Mouse (Mus musculus) lung, embryonic 15.5 days (tissue): ENCODE data around the gene Taf3. TPM values are rescaled to one million over a fixed set of nuclear protein-coding genes. Genes with fewer than 3 reads are reported as not detected.
A peak's percentile ranks its signal among the peaks of the same experiment; 100 is the strongest.

Source experiments
- ATAC-seq: fragments of 200-750 bp; cut with Nextera tagmentation; 2 replicates; pipeline ENCODE4 v1.8.0; 2017; ENCODE audit warnings: moderate number of reproducible peaks, borderline replicate concordance; ENCODE audit not compliant: low FRiP score, low TSS enrichment; ENCODE audit errors: extremely low read depth
- H3K27ac ChIP-seq: fragments of 300-500 bp; sonication (generic); 2 replicates; pipeline ENCODE4 v1.5.1; 2015; ENCODE audit warnings: moderate library complexity, mild to moderate bottlenecking, inconsistent platforms
- H3K27me3 ChIP-seq: fragments of 300-500 bp; sonication (generic); 2 replicates; pipeline ENCODE4 v1.6.1; 2015; ENCODE audit warnings: inconsistent platforms
- H3K36me3 ChIP-seq: fragments of 300-500 bp; sonication (generic); 2 replicates; pipeline ENCODE4 v1.6.1; 2015; ENCODE audit warnings: inconsistent platforms
- H3K4me1 ChIP-seq: fragments of 300-500 bp; sonication (generic); 2 replicates; pipeline ENCODE4 v1.6.1; 2015; ENCODE audit warnings: inconsistent platforms
- H3K4me2 ChIP-seq: fragments of 300-500 bp; sonication (generic); 2 replicates; pipeline ENCODE4 v1.6.1; 2015; ENCODE audit warnings: inconsistent platforms, mild to moderate bottlenecking, moderate library complexity
- H3K4me3 ChIP-seq: fragments of 300-500 bp; sonication (generic); 2 replicates; pipeline ENCODE4 v1.5.1; 2015; ENCODE audit warnings: mild to moderate bottlenecking, inconsistent platforms
- H3K9ac ChIP-seq: fragments of 300-500 bp; sonication (generic); 2 replicates; pipeline ENCODE4 v1.6.1; 2015; ENCODE audit warnings: inconsistent platforms
- H3K9me3 ChIP-seq: fragments of 300-500 bp; sonication (generic); 2 replicates; pipeline ENCODE4 v1.6.1; 2016; ENCODE audit warnings: inconsistent platforms
- WGBS: fragments of 180-500 bp; shearing (Covaris S2); methylation state at CpG from one replicate; pipeline ENCODE4 v1.1.7; 2015; 5-methylcytosine and 5-hydroxymethylcytosine counted together
- polyA plus RNA-seq: library from polyadenylated mRNA; unstranded; fragments of >200 nt; fragmentation: Nextera tagmentation; extraction: Ambion mirVana; gene quantifications from 2 replicates; pipeline ENCODE4 v1.2.1, GENCODE M21; 2015

Taf3 gene
- polyA plus RNA-seq, 1 experiment from 2014 or later, result 12.9 TPM

DNA sequence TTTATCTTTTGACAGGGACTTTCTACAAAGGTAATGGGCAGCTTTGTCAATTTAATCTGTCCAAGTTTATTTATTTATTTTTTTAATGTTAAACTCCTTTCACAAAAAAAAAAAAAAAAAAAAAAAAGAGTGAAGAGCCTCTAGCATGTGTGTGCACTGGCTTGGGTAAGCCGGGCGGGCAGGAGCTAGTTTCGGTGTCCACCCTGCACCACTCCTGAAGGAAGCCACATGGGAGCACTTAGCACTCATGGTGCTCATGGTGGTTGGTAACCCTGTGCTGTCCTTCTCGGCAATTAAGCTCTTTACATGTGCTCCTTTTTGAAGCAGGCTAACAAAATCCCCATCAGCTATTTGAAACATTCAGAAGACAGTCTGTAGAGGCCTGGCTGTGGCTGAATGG lies 102.8 kb downstream of the Taf3 start:
- no peak overlapping the region for H3K9ac ChIP-seq
- no peak for ATAC-seq
- H3K4me3 ChIP-seq, result no peak overlapping the region
- no peaks in the 10 kb centered on the region for H3K27me3 ChIP-seq
- no peaks in the 10 kb centered on the region for H3K9me3 ChIP-seq
- no peak overlapping the region for H3K27ac ChIP-seq
- WGBS, result 83% methylated on average over 4 of the region's 4 CpGs
- H3K4me1 ChIP-seq, result no peaks in the 10 kb centered on the region
- no peak overlapping the region for H3K4me2 ChIP-seq
- H3K36me3 ChIP-seq, result no peaks in the 10 kb centered on the region

DNA sequence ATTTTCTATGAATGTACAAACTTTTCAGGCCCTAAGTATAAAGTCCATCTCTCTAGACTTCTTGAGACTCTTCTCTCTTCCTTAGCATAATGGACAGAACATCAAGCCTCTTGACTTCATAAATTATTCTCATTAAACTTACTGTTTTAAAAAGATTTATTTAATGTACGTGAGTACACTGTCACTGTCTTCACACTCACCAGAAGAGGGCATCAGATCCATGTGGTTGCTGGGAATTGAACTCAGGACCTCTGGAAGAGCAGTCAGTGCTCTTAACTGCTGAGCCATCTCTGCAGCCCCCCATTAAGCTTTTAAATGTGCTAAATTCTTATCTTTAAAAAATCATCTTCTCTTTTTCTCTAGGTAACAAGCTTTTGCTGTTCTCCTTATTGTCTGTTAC lies 105.4 kb downstream of the Taf3 start:
- no peaks in the 10 kb centered on the region for H3K36me3 ChIP-seq
- no peak overlapping the region for H3K4me3 ChIP-seq
- H3K4me1 ChIP-seq, result no peaks in the 10 kb centered on the region
- no peak for ATAC-seq
- H3K27ac ChIP-seq, result no peak overlapping the region
- no peaks in the 10 kb centered on the region for H3K9me3 ChIP-seq
- no peaks in the 10 kb centered on the region for H3K27me3 ChIP-seq
- no peak overlapping the region for H3K9ac ChIP-seq
- WGBS, result 75% methylated on average over 1 of the region's 1 CpGs
- no peak overlapping the region for H3K4me2 ChIP-seq

- Histone ChIP-seq H3K27ac (no peak overlapping the region), H3K9ac (no peak overlapping the region), H3K36me3 (no peaks in the 10 kb centered on the region), H3K27me3 (no peaks in the 10 kb centered on the region), H3K9me3 (no peaks in the 10 kb centered on the region), H3K4me3 (no peak overlapping the region), H3K4me2 (no peak overlapping the region), H3K4me1 (no peaks in the 10 kb centered on the region)
- ATAC-seq, result no peak
- WGBS, result 65% methylated on average over 4 of the region's 4 CpGs
These were observed 109.1 kb downstream of the Taf3 start for GRCm38 (mm10) chr2:9939250-9939649.

- Histone ChIP-seq H3K4me2 (no peak overlapping the region), H3K4me1 (no peaks in the 10 kb centered on the region), H3K9me3 (no peaks in the 10 kb centered on the region), H3K27ac (no peak overlapping the region), H3K27me3 (no peaks in the 10 kb centered on the region), H3K4me3 (no peak overlapping the region), H3K9ac (no peak overlapping the region), H3K36me3 (no peaks in the 10 kb centered on the region)
- ATAC-seq, result no peak
- WGBS, result no CpG with 5 or more reads among the region's 1 CpGs
These were observed 112.4 kb downstream of the Taf3 start for GRCm38 (mm10) chr2:9935965-9936364.

DNA sequence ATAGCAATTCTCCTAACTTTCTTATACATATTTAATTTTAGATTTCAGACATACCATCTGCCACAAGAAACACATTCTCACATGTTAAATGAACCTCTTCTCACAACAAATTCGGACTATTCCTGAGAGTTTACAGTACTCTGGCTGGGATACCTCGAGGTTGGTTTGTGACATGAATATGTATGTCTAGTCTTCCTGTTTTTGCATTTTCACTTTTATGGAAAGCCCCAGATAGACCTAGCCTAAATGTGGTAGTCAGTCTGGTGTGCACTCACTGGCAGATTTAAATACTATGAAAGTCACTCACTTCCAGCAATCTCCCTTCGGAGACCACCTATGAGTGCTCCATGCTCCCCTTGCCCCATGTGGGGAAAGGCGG lies 121.5 kb downstream of the Taf3 start:
- Histone ChIP-seq H3K4me1 (0 out of 2 replicates have a peak, but pooled peaks cover 4% of the 10 kb centered on the region), H3K36me3 (no peaks in the 10 kb centered on the region), H3K27ac (no peak overlapping the region), H3K9ac (no peak overlapping the region), H3K4me2 (no peak overlapping the region), H3K9me3 (no peaks in the 10 kb centered on the region), H3K27me3 (no peaks in the 10 kb centered on the region), H3K4me3 (no peak overlapping the region)
- no peak for ATAC-seq
- 68% methylated on average over 4 of the region's 4 CpGs for WGBS

- Histone ChIP-seq H3K4me2 (no peak overlapping the region), H3K4me1 (0 out of 2 replicates have a peak, but pooled peaks cover 4% of the 10 kb centered on the region), H3K9me3 (no peaks in the 10 kb centered on the region), H3K9ac (no peak overlapping the region), H3K36me3 (no peaks in the 10 kb centered on the region), H3K4me3 (no peak overlapping the region), H3K27me3 (no peaks in the 10 kb centered on the region), H3K27ac (no peak overlapping the region)
- no peak for ATAC-seq
- WGBS, result 47% methylated on average over 7 of the region's 7 CpGs
These were observed 122.0 kb downstream of the Taf3 start for GRCm38 (mm10) chr2:9926194-9926904.

DNA sequence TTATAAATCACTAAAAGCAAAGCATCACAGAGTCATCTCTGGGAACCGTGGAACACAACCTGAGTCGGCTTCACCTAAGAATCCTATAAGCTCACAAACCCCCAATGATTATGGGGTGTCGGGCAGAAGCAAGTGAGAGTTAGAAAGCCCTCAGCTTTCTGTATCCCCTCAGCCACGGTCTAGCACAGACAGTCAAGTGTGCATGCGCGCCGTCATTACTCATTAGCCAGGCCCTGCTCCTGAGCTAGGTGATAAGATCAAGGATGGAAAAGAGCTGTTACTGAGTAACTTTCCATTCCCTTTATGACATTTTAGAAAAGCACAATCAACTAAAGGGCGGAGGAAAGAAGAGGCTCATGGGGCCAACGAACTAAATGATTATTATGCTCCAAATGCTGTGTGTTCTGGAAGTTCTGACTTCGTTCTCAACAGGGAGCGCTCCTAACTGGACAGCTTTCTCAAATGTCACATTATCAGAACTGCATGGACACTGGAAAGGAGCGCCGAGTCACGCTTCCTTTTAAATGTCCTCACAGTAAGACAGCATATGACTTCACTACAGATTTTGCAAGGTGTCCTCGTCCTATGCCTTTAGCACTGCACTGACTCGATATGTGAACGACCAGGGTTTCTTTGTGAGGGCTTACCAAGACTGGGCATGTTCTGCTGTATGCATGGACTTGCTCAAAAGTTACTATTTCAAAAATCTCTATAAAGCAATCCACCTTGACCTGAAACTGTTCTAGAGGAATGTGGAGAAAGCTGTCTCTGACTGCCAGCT lies 129.5 kb downstream of the Taf3 start:
- 64% methylated on average over 17 of the region's 17 CpGs for WGBS
- no peak overlapping the region for H3K9ac ChIP-seq
- H3K4me2 ChIP-seq, result no peak overlapping the region
- H3K36me3 ChIP-seq, result peaks cover 4% of the 10 kb centered on the region; the same call in 1 of the 2 replicates
- H3K4me3 ChIP-seq, result no peak overlapping the region
- no peaks in the 10 kb centered on the region for H3K27me3 ChIP-seq
- H3K27ac ChIP-seq, result no peak overlapping the region; the same call in 1 of the 2 replicates
- no peaks in the 10 kb centered on the region for H3K4me1 ChIP-seq
- no peaks in the 10 kb centered on the region for H3K9me3 ChIP-seq
- ATAC-seq, result peak; percentile 73; the same call in 1 of the 2 replicates

DNA sequence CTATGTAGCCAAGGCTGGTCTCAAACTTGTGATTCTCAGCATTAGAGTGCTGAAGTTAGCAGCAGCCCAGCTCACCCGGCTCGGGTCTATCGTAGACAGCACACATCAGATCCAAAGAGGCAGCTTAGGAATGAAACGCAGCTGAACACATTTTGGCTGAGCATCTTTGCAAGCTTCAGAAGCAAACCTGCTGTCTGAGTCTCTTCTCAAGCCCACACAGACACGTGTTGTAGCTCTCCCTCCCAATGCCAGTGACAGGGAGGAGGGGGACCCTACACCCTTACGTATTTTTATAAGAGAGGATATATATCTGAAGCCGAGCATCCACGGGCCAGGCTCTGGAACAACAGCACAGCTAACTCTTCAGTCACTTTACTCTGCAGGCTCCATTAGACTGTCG lies 130.8 kb downstream of the Taf3 start:
- H3K4me2 ChIP-seq, result no peak overlapping the region
- no peak overlapping the region for H3K4me3 ChIP-seq
- H3K9me3 ChIP-seq, result no peaks in the 10 kb centered on the region
- no peaks in the 10 kb centered on the region for H3K4me1 ChIP-seq
- H3K27me3 ChIP-seq, result no peaks in the 10 kb centered on the region
- peaks cover 4% of the 10 kb centered on the region; the same call in 1 of the 2 replicates for H3K36me3 ChIP-seq
- ATAC-seq, result no peak
- H3K27ac ChIP-seq, result no peak overlapping the region
- H3K9ac ChIP-seq, result no peak overlapping the region
- WGBS, result 87% methylated on average over 9 of the region's 9 CpGs

DNA sequence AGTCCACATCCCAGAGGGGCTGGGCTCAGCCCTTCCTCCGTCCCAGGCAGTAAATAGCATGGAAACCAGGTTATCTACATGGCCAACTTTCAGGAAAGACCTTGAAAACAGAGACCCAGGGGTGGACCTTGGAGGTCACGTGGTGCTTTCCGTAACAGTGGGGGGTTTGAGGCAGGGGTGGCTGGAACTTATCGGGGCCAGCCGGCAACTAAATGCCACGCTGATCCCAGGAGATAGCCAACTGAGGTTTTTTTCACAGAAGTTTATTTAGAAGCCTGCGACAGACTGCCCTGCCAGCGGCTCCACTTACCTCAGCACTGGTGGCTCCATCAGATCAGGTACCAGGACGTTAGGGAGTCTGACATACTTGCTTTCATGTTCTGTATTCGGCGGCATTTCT lies 142.4 kb downstream of the Taf3 start:
- H3K9ac ChIP-seq, result peak overlapping the region; percentile 3; the same call in 1 of the 2 replicates
- H3K4me3 ChIP-seq, result peak overlapping the region; percentile 11; the same call in 1 of the 2 replicates
- WGBS, result 8% methylated on average over 11 of the region's 11 CpGs
- no peaks in the 10 kb centered on the region for H3K4me1 ChIP-seq
- peak overlapping the region; percentile 50 for H3K4me2 ChIP-seq
- no peak for ATAC-seq
- H3K9me3 ChIP-seq, result no peaks in the 10 kb centered on the region
- no peak overlapping the region for H3K27ac ChIP-seq
- no peaks in the 10 kb centered on the region; the same call in 1 of the 2 replicates for H3K27me3 ChIP-seq
- H3K36me3 ChIP-seq, result no peaks in the 10 kb centered on the region

DNA sequence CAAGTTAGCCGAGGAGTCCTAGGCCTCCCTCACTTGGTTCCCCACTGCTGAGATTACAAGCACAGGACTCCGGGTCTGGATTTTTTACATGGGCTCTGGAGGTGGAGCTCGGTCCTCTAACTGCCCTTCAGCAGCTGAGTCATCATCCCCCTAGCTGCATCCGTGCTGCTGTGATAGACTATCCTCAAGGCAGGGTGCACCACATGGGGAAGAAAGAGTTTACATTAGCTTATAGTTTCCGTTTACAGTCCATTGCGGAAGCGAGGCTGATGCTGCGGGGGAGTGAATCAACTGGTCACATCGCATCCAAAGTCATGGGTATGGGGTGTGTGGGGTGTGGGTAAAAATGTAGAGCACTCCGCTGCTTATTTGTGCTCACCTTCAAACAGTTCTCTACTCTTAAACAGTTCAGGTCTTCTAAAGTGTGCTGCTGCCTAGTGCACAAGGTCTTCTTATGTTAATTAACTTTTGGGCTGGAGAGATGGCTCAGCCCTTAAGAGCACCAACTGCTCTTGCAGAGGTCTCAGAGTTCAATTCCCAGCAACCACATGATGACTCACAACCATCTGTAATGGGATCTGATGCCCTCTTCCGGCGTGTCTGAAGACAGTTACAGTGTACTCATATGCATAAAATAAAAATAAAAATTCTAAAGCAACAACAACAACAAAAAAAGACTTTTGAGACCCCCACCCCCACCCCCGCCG lies 144.4 kb downstream of the Taf3 start:
- peaks cover 9% of the 10 kb centered on the region for H3K27me3 ChIP-seq
- H3K9ac ChIP-seq, result no peak overlapping the region
- H3K36me3 ChIP-seq, result no peaks in the 10 kb centered on the region
- no peak overlapping the region for H3K27ac ChIP-seq
- H3K4me2 ChIP-seq, result no peak overlapping the region
- no peaks in the 10 kb centered on the region for H3K4me1 ChIP-seq
- H3K9me3 ChIP-seq, result no peaks in the 10 kb centered on the region
- WGBS, result 44% methylated on average over 14 of the region's 14 CpGs
- H3K4me3 ChIP-seq, result no peak overlapping the region
- no peak for ATAC-seq

- Histone ChIP-seq H3K36me3 (no peaks in the 10 kb centered on the region), H3K4me2 (no peak overlapping the region), H3K27me3 (peaks cover 69% of the 10 kb centered on the region), H3K27ac (no peak overlapping the region), H3K9me3 (no peaks in the 10 kb centered on the region), H3K4me1 (no peaks in the 10 kb centered on the region), H3K9ac (no peak overlapping the region), H3K4me3 (no peak overlapping the region)
- ATAC-seq, result no peak
- WGBS, result 12% methylated on average over 8 of the region's 8 CpGs
These were observed 150.6 kb downstream of the Taf3 start for GRCm38 (mm10) chr2:9897846-9898245.
